Mouse (Mus musculus) hindbrain, embryonic 16.5 days (tissue): Measurements from ENCODE around the gene Coro2b. TPM values are rescaled to one million over a fixed set of nuclear protein-coding genes. Genes with fewer than 3 reads are reported as not detected.

Source experiments
- ATAC-seq: fragments of 200-750 bp; cut with Nextera tagmentation; 2 replicates; pipeline ENCODE4 v1.8.0; 2017; ENCODE audit warnings: moderate TSS enrichment, moderate library complexity
- H3K27ac ChIP-seq: fragments of 300-500 bp; sonication (generic); 2 replicates; pipeline ENCODE4 v1.5.1; 2014; ENCODE audit warnings: low read depth, mild to moderate bottlenecking, control low read depth, low read length, moderate library complexity
- H3K27me3 ChIP-seq: fragments of 300-500 bp; sonication (generic); replicated peaks from 2 replicates; pipeline ENCODE4 v1.6.1; 2014; ENCODE audit warnings: low read length; ENCODE audit not compliant: control insufficient read depth, insufficient read depth
- H3K36me3 ChIP-seq: fragments of 300-500 bp; sonication (generic); 2 replicates; pipeline ENCODE4 v1.6.1; 2014; ENCODE audit warnings: mild to moderate bottlenecking, low read length, moderate library complexity, mixed read lengths; ENCODE audit not compliant: control insufficient read depth, insufficient read depth
- H3K4me1 ChIP-seq: fragments of 300-500 bp; sonication (generic); 2 replicates; pipeline ENCODE4 v1.6.1; 2014; ENCODE audit warnings: low read depth, low read length; ENCODE audit not compliant: control insufficient read depth, insufficient read depth
- H3K4me2 ChIP-seq: fragments of 300-500 bp; sonication (generic); 2 replicates; pipeline ENCODE4 v1.6.1; 2014; ENCODE audit warnings: mild to moderate bottlenecking, low read length, control low read depth, moderate library complexity
- H3K4me3 ChIP-seq: fragments of 300-500 bp; sonication (generic); 2 replicates; pipeline ENCODE4 v1.5.1; 2014; ENCODE audit warnings: mild to moderate bottlenecking, low read length, control low read depth, moderate library complexity
- H3K9ac ChIP-seq: fragments of 300-500 bp; sonication (generic); 2 replicates; pipeline ENCODE4 v1.6.1; 2014; ENCODE audit warnings: low read depth, mild to moderate bottlenecking, control low read depth, low read length, moderate library complexity
- H3K9me3 ChIP-seq: fragments of 300-500 bp; sonication (generic); 2 replicates; pipeline ENCODE4 v1.6.1; 2014; ENCODE audit warnings: mild to moderate bottlenecking, low read length, moderate library complexity; ENCODE audit not compliant: control insufficient read depth
- WGBS: fragments of 180-500 bp; shearing (Covaris S2); extraction: QIAGEN DNeasy Blood & Tissue Kit; methylation state at CpG from one replicate; pipeline ENCODE4 v1.1.7; 2014; 5-methylcytosine and 5-hydroxymethylcytosine counted together
- polyA plus RNA-seq: library from polyadenylated mRNA; unstranded; fragments of >200 nt; fragmentation: Nextera tagmentation; extraction: Ambion mirVana; gene quantifications from 2 replicates; pipeline ENCODE4 v1.2.1, GENCODE M21; 2015

The Coro2b gene
- polyA plus RNA-seq, 1 experiment from 2014 or later: 37.5 TPM

- no peaks in the 10 kb centered on the region for H3K27me3 ChIP-seq
- H3K4me2 ChIP-seq: no peak overlapping the region
- no peak overlapping the region for H3K27ac ChIP-seq
- no peak for ATAC-seq
- H3K4me3 ChIP-seq: no peak overlapping the region
- 93% methylated on average over 4 of the region's 4 CpGs for WGBS
- no peaks in the 10 kb centered on the region for H3K36me3 ChIP-seq
- H3K4me1 ChIP-seq: peaks cover 35% of the 10 kb centered on the region
- no peaks in the 10 kb centered on the region for H3K9me3 ChIP-seq
- H3K9ac ChIP-seq: no peak overlapping the region
Measured at GRCm38 (mm10) chr9:62543878-62544277, 7.0 kb upstream of the Coro2b start.

- Histone ChIP-seq H3K4me1 (peaks cover 46% of the 10 kb centered on the region), H3K4me2 (no peak overlapping the region), H3K36me3 (no peaks in the 10 kb centered on the region), H3K9ac (peak overlapping the region; percentile 41; the same call in 1 of the 2 replicates), H3K27ac (peak overlapping the region; percentile 87), H3K4me3 (no peak overlapping the region), H3K27me3 (no peaks in the 10 kb centered on the region), H3K9me3 (no peaks in the 10 kb centered on the region)
- ATAC-seq: no peak
- whole genome bisulfite sequencing: 55% methylated on average over 10 of the region's 10 CpGs
Measured at GRCm38 (mm10) chr9:62541606-62542005, 4.8 kb upstream of the Coro2b start.

GRCm38 (mm10) chr9:62541182-62541581 lies 4.3 kb upstream of the Coro2b start:
- H3K9me3 ChIP-seq: no peaks in the 10 kb centered on the region
- peak overlapping the region; percentile 35 for H3K4me2 ChIP-seq
- no peaks in the 10 kb centered on the region for H3K36me3 ChIP-seq
- peaks cover 46% of the 10 kb centered on the region for H3K4me1 ChIP-seq
- H3K27ac ChIP-seq: peak overlapping the region; percentile 87
- H3K4me3 ChIP-seq: no peak overlapping the region
- 20% methylated on average over 8 of the region's 8 CpGs for WGBS
- 0 out of 2 replicates have a peak, but pooled peaks have one; percentile 7 for ATAC-seq
- H3K9ac ChIP-seq: peak overlapping the region; percentile 43
- no peaks in the 10 kb centered on the region for H3K27me3 ChIP-seq

GRCm38 (mm10) chr9:62540736-62541135 lies 3.9 kb upstream of the Coro2b start:
- peak; percentile 16 for ATAC-seq
- Histone ChIP-seq H3K9me3 (no peaks in the 10 kb centered on the region), H3K4me2 (peak overlapping the region; percentile 35), H3K27ac (peak overlapping the region; percentile 87), H3K4me1 (peaks cover 47% of the 10 kb centered on the region), H3K36me3 (no peaks in the 10 kb centered on the region), H3K27me3 (no peaks in the 10 kb centered on the region), H3K4me3 (no peak overlapping the region), H3K9ac (peak overlapping the region; percentile 51; the same call in 1 of the 2 replicates)
- WGBS: 17% methylated on average over 10 of the region's 10 CpGs

- H3K27ac ChIP-seq: peak overlapping the region; percentile 87
- peaks cover 51% of the 10 kb centered on the region for H3K4me1 ChIP-seq
- 77% methylated on average over 9 of the region's 9 CpGs for WGBS
- H3K27me3 ChIP-seq: no peaks in the 10 kb centered on the region
- no peaks in the 10 kb centered on the region for H3K36me3 ChIP-seq
- H3K9me3 ChIP-seq: no peaks in the 10 kb centered on the region
- peak overlapping the region; percentile 13; the same call in 1 of the 2 replicates for H3K9ac ChIP-seq
- H3K4me2 ChIP-seq: no peak overlapping the region; the same call in 1 of the 2 replicates
- no peak for ATAC-seq
- H3K4me3 ChIP-seq: no peak overlapping the region
Measured at GRCm38 (mm10) chr9:62540166-62540565, 3.3 kb upstream of the Coro2b start.

- H3K4me1 ChIP-seq: peaks cover 49% of the 10 kb centered on the region
- 0 out of 2 replicates have a peak overlapping the region, but pooled peaks have one; percentile 55 for H3K27ac ChIP-seq
- H3K4me3 ChIP-seq: no peak overlapping the region
- ATAC-seq: no peak
- H3K36me3 ChIP-seq: no peaks in the 10 kb centered on the region
- 70% methylated on average over 9 of the region's 9 CpGs for WGBS
- no peaks in the 10 kb centered on the region for H3K9me3 ChIP-seq
- 0 out of 2 replicates have a peak overlapping the region, but pooled peaks have one; percentile 17 for H3K9ac ChIP-seq
- H3K27me3 ChIP-seq: no peaks in the 10 kb centered on the region
- no peak overlapping the region for H3K4me2 ChIP-seq
Measured at GRCm38 (mm10) chr9:62539251-62539711, 2.4 kb upstream of the Coro2b start.

- ATAC-seq: no peak
- H3K27me3 ChIP-seq: no peaks in the 10 kb centered on the region
- H3K4me2 ChIP-seq: no peak overlapping the region
- no peak overlapping the region for H3K4me3 ChIP-seq
- no peaks in the 10 kb centered on the region for H3K36me3 ChIP-seq
- H3K9me3 ChIP-seq: no peaks in the 10 kb centered on the region
- WGBS: 69% methylated on average over 6 of the region's 6 CpGs
- H3K9ac ChIP-seq: no peak overlapping the region
- H3K4me1 ChIP-seq: peaks cover 58% of the 10 kb centered on the region
- no peak overlapping the region for H3K27ac ChIP-seq
Measured at GRCm38 (mm10) chr9:62537941-62538340, 1.1 kb upstream of the Coro2b start.

GRCm38 (mm10) chr9:62536119-62536654 lies 657 bp downstream of the Coro2b start:
- H3K36me3 ChIP-seq: no peaks in the 10 kb centered on the region

GRCm38 (mm10) chr9:62535566-62535965 lies 1.3 kb downstream of the Coro2b start:
- ATAC-seq: no peak
- no peaks in the 10 kb centered on the region for H3K9me3 ChIP-seq
- H3K4me2 ChIP-seq: peak overlapping the region; percentile 84
- peak overlapping the region; percentile 96 for H3K9ac ChIP-seq
- peaks cover 67% of the 10 kb centered on the region for H3K4me1 ChIP-seq
- H3K4me3 ChIP-seq: peak overlapping the region; percentile 78
- H3K27ac ChIP-seq: peak overlapping the region; percentile 97
- WGBS: 52% methylated on average over 8 of the region's 8 CpGs
- no peaks in the 10 kb centered on the region for H3K27me3 ChIP-seq
- no peaks in the 10 kb centered on the region for H3K36me3 ChIP-seq

More at GRCm38 (mm10) chr9:62536119-62536654, 657 bp downstream of the Coro2b start:
- H3K4me3 ChIP-seq: peak overlapping the region; percentile 78
- peak overlapping the region; percentile 96 for H3K9ac ChIP-seq
- H3K4me1 ChIP-seq: peaks cover 67% of the 10 kb centered on the region
- no peaks in the 10 kb centered on the region for H3K9me3 ChIP-seq
- H3K27ac ChIP-seq: peak overlapping the region; percentile 97
- ATAC-seq: peak; percentile 25; the same call in 1 of the 2 replicates
- 1% methylated on average over 29 of the region's 29 CpGs for WGBS
- no peaks in the 10 kb centered on the region for H3K27me3 ChIP-seq
- peak overlapping the region; percentile 84 for H3K4me2 ChIP-seq
